In genomic region chr1:190140519-190140918, GRCm38 (mm10) we compare ENCODE assay signal across 29 mouse cellular contexts. TPM values are rescaled to one million over a fixed set of nuclear protein-coding genes. Genes with fewer than 3 reads are reported as not detected.
DNase-seq lines count a peak whose midpoint lies in the region; ATAC-seq lines count a peak whose summit lies in the region.
"Had no signal": no experiment of that assay in that cellular context is flagged by ENCODE, and none has a peak within 500 bp of the region (broad histone marks: within the 10 kb centered on the region; RNA-seq: fewer than 3 reads in every experiment).

No protein-coding gene starts in this region.

- no peak overlapping the region for H3K9ac ChIP-seq in forebrain, embryonic 13.5 days
- no peak overlapping the region for H3K9ac ChIP-seq in forebrain, embryonic 12.5 days
- H3K9ac ChIP-seq in heart, embryonic 14.5 days (ENCODE audit: low read length): 0 out of 2 replicates have a peak overlapping the region, but pooled peaks have one; percentile 8
- H3K9ac ChIP-seq in midbrain, embryonic 16.5 days (ENCODE audit: low read depth, low read length): no peak overlapping the region
- H3K9ac ChIP-seq: embryonic facial prominence, embryonic 12.5 days; embryonic facial prominence, embryonic 15.5 days; forebrain, postnatal 0 days; heart, embryonic 15.5 days; hindbrain, embryonic 15.5 days had no signal

- 0 out of 2 replicates have a peak, but pooled peaks have one; percentile 36 for ATAC-seq in forebrain, embryonic 13.5 days
- no peak for ATAC-seq in forebrain, embryonic 12.5 days (ENCODE audit: low FRiP score)
- ATAC-seq in heart, embryonic 14.5 days (ENCODE audit: insufficient number of reproducible peaks, insufficient read depth, low FRiP score, low read depth): no peak
- no peak for ATAC-seq in midbrain, embryonic 16.5 days
- ATAC-seq: forebrain, postnatal 0 days; intestine, postnatal 0 days; Patski had no signal

- no peak overlapping the region for H3K4me2 ChIP-seq in forebrain, embryonic 13.5 days
- H3K4me2 ChIP-seq in forebrain, embryonic 12.5 days: no peak overlapping the region
- no peak overlapping the region for H3K4me2 ChIP-seq in heart, embryonic 14.5 days (ENCODE audit: low read length)
- no peak overlapping the region for H3K4me2 ChIP-seq in midbrain, embryonic 16.5 days (ENCODE audit: low read length)
- H3K4me2 ChIP-seq: embryonic facial prominence, embryonic 12.5 days; embryonic facial prominence, embryonic 15.5 days; heart, embryonic 15.5 days; hindbrain, embryonic 15.5 days had no signal

- H3K36me3 ChIP-seq in forebrain, embryonic 13.5 days (ENCODE audit: poor library complexity, severe bottlenecking): peaks cover 10% of the 10 kb centered on the region; the same call in 1 of the 2 replicates
- H3K36me3 ChIP-seq in forebrain, embryonic 12.5 days (replicated peaks): no peaks in the 10 kb centered on the region; the same call in 1 of the 2 replicates
- peaks cover 71% of the 10 kb centered on the region for H3K36me3 ChIP-seq in heart, embryonic 14.5 days (ENCODE audit: control insufficient read depth, insufficient read depth, low read length)
- H3K36me3 ChIP-seq in midbrain, embryonic 10.5 days: peaks cover 37% of the 10 kb centered on the region
- no peaks in the 10 kb centered on the region for H3K36me3 ChIP-seq in midbrain, embryonic 16.5 days (ENCODE audit: control insufficient read depth, insufficient read depth, low read length)
- H3K36me3 ChIP-seq: embryonic facial prominence, embryonic 12.5 days; embryonic facial prominence, embryonic 15.5 days; G1E; hindbrain, embryonic 15.5 days had no signal

- H3K4me1 ChIP-seq in forebrain, embryonic 13.5 days: peaks cover 47% of the 10 kb centered on the region
- peaks cover 42% of the 10 kb centered on the region for H3K4me1 ChIP-seq in forebrain, embryonic 12.5 days
- peaks cover 15 to 43% of the 10 kb centered on the region in 2 experiments for H3K4me1 ChIP-seq in heart, embryonic 14.5 days (ENCODE audit: control insufficient read depth in 2 of 2, insufficient read depth in 2 of 2, low read length in 2 of 2)
- peaks cover 66% of the 10 kb centered on the region for H3K4me1 ChIP-seq in midbrain, embryonic 10.5 days
- H3K4me1 ChIP-seq in midbrain, embryonic 16.5 days (ENCODE audit: control insufficient read depth, insufficient read depth, low read length): peaks cover 12% of the 10 kb centered on the region; the same call in 1 of the 2 replicates
- H3K4me1 ChIP-seq: embryonic facial prominence, embryonic 12.5 days; embryonic facial prominence, embryonic 15.5 days had no signal

- 25% methylated on average over 6 of the region's 6 CpGs for WGBS in forebrain, embryonic 13.5 days
- WGBS in forebrain, embryonic 12.5 days: 24% methylated on average over 6 of the region's 6 CpGs
- WGBS in heart, embryonic 14.5 days: 54% methylated on average over 6 of the region's 6 CpGs
- 34% methylated on average over 6 of the region's 6 CpGs for WGBS in midbrain, embryonic 10.5 days
- 19% methylated on average over 6 of the region's 6 CpGs for WGBS in midbrain, embryonic 16.5 days

- DNase-seq in heart, adult 8-10 months (ENCODE audit: low spot score): no peak
- no peak for DNase-seq in midbrain, embryonic 10.5 days (ENCODE audit: low spot score)
- peak; percentile 55 for DNase-seq in retina, postnatal 1 day
- DNase-seq in retina, embryonic 14.5 days (ENCODE audit: low spot score): no peak
- DNase-seq: adrenal gland, postnatal 10 days; adrenal gland, postnatal 36 days; B cell, adult 2 months; cerebellum, adult 11 months; cerebellum, adult 2 months; cerebellum, adult 9-11 months; cerebellum, postnatal 25 days; forebrain, postnatal 0 days; gastrocnemius, adult 2 months; gastrocnemius, postnatal 14 days; heart, adult 11 months; heart, postnatal 10 days; heart, postnatal 36 days had no signal

- no peak overlapping the region for H3K4me3 ChIP-seq in forebrain, embryonic 13.5 days
- no peak overlapping the region for H3K4me3 ChIP-seq in forebrain, embryonic 12.5 days (replicated peaks)
- H3K4me3 ChIP-seq in heart, embryonic 14.5 days (ENCODE audit: control insufficient read depth in 1 of 2, insufficient read depth in 1 of 2, low read depth in 1 of 2, low read length in 2 of 2): no peak overlapping the region
- H3K4me3 ChIP-seq in midbrain, embryonic 10.5 days: no peak overlapping the region
- H3K4me3 ChIP-seq in midbrain, embryonic 16.5 days (ENCODE audit: low read depth, low read length): no peak overlapping the region
- H3K4me3 ChIP-seq: embryonic facial prominence, embryonic 12.5 days; embryonic facial prominence, embryonic 15.5 days; gastrocnemius, adult 2 months; heart, embryonic 15.5 days; hindbrain, embryonic 15.5 days had no signal

- H3K27ac ChIP-seq in forebrain, embryonic 13.5 days: no peak overlapping the region
- no peak overlapping the region for H3K27ac ChIP-seq in forebrain, embryonic 12.5 days
- no peak overlapping the region for H3K27ac ChIP-seq in heart, embryonic 14.5 days (replicated peaks in 1 of 2; ENCODE audit: control insufficient read depth in 1 of 2, insufficient read depth in 1 of 2, low read depth in 2 of 2, low read length in 2 of 2)
- H3K27ac ChIP-seq in midbrain, embryonic 10.5 days (replicated peaks): peak overlapping the region; percentile 23; the same call in 1 of the 2 replicates
- H3K27ac ChIP-seq in midbrain, embryonic 16.5 days (ENCODE audit: low read length): no peak overlapping the region
- H3K27ac ChIP-seq: embryonic facial prominence, embryonic 12.5 days; embryonic facial prominence, embryonic 15.5 days; gastrocnemius, adult 2 months; heart, embryonic 15.5 days; hindbrain, embryonic 15.5 days had no signal

- H3K9me3 ChIP-seq in forebrain, embryonic 13.5 days (replicated peaks): no peaks in the 10 kb centered on the region
- H3K9me3 ChIP-seq in forebrain, embryonic 12.5 days: no peaks in the 10 kb centered on the region
- H3K9me3 ChIP-seq in heart, embryonic 14.5 days (ENCODE audit: control insufficient read depth, low read length): no peaks in the 10 kb centered on the region
- no peaks in the 10 kb centered on the region for H3K9me3 ChIP-seq in midbrain, embryonic 10.5 days (replicated peaks)
- no peaks in the 10 kb centered on the region for H3K9me3 ChIP-seq in midbrain, embryonic 16.5 days (replicated peaks; ENCODE audit: control insufficient read depth, low read length, poor library complexity, severe bottlenecking)
- H3K9me3 ChIP-seq: embryonic facial prominence, embryonic 12.5 days; embryonic facial prominence, embryonic 15.5 days; heart, embryonic 15.5 days; hindbrain, embryonic 15.5 days had no signal

- H3K27me3 ChIP-seq in forebrain, embryonic 13.5 days: peaks cover 26% of the 10 kb centered on the region
- H3K27me3 ChIP-seq in forebrain, embryonic 12.5 days: peaks cover 34% of the 10 kb centered on the region
- no peaks in the 10 kb centered on the region for H3K27me3 ChIP-seq in heart, embryonic 14.5 days (ENCODE audit: control insufficient read depth, insufficient read depth, low read length)
- peaks cover 16% of the 10 kb centered on the region for H3K27me3 ChIP-seq in midbrain, embryonic 10.5 days (ENCODE audit: low read depth, poor library complexity, severe bottlenecking)
- peaks cover 2% of the 10 kb centered on the region; the same call in 1 of the 2 replicates for H3K27me3 ChIP-seq in midbrain, embryonic 16.5 days (ENCODE audit: control insufficient read depth, insufficient read depth, low read depth, low read length)
- H3K27me3 ChIP-seq: embryonic facial prominence, embryonic 12.5 days; embryonic facial prominence, embryonic 15.5 days; heart, embryonic 15.5 days; hindbrain, embryonic 15.5 days; Patski had no signal

RNA-seq across cellular contexts. Expression of gene Prox1, which starts 30.0 kb away (rescaled TPM):
- 10.9 and 12.1 TPM in 2 replicates for polyA plus RNA-seq in forebrain, embryonic 13.5 days (2015; fragmentation: Nextera tagmentation; extraction: Ambion mirVana)
- polyA plus RNA-seq in forebrain, embryonic 12.5 days (2016; fragmentation: Nextera tagmentation; extraction: Ambion mirVana): 13.4 and 16.3 TPM in 2 replicates
- polyA plus RNA-seq in heart, embryonic 14.5 days (2014; fragmentation: Nextera tagmentation; extraction: Ambion mirVana): 21.0 and 21.7 TPM in 2 replicates
- total RNA-seq in heart, adult 8-10 months (2022): 10 to 100 TPM; 42.2 to 58.7 (median 51.7) TPM
- 6.5 and 10.3 TPM in 2 replicates for polyA plus RNA-seq in midbrain, embryonic 10.5 days (2016; fragmentation: Nextera tagmentation; extraction: Ambion mirVana)
- 15.9 and 33.5 TPM in 2 replicates for polyA plus RNA-seq in midbrain, embryonic 16.5 days (2015; fragmentation: Nextera tagmentation; extraction: Ambion mirVana)
- total RNA-seq: common myeloid progenitor, adult 5-6 weeks had no signal
- polyA plus RNA-seq: G1E had no signal
